Mouse (Mus musculus): ENCODE data around the gene E330009J07Rik. TPM values are rescaled to one million over a fixed set of nuclear protein-coding genes. Genes with fewer than 3 reads are reported as not detected.

E330009J07Rik gene
- polyA plus RNA-seq, 1 experiment from 2014 or later = 3.6 TPM

DNA sequence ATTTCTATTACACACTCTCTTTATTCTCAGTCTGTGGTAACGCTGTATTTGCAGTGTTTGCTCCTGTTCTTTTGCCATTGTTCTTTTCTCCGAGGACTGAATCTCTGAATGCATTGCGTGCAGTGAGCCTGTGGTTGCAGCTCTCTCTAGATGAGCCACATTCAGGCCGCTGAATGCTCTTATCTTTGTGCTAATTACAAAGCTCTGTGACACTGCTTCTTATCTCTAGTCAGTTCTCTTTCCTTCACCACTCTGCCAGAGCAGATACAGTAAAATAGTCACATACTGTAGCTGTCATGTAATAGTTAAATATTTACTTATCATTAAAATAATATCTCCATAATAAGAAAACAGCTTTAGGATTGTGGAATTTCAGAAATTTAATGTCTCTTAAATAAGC lies 47.3 kb downstream of the E330009J07Rik start:
- peaks cover 23% of the 10 kb centered on the region; the same call in 1 of the 2 replicates for H3K36me3 ChIP-seq (ENCODE audit: control insufficient read depth, insufficient read depth, low read length)
- H3K4me2 ChIP-seq (ENCODE audit: low read length) = 0 out of 2 replicates have a peak overlapping the region, but pooled peaks have one; percentile 30
- no peaks in the 10 kb centered on the region for H3K9me3 ChIP-seq (ENCODE audit: control insufficient read depth, low read length)
- no peak for ATAC-seq (ENCODE audit: insufficient number of reproducible peaks, insufficient read depth, low FRiP score, low read depth)
- H3K27ac ChIP-seq (replicated peaks in 1 of 2; ENCODE audit: control insufficient read depth in 1 of 2, insufficient read depth in 1 of 2, low read depth in 2 of 2, low read length in 2 of 2) = no peak overlapping the region
- WGBS = 18% methylated on average over 4 of the region's 4 CpGs
- no peak overlapping the region for H3K4me3 ChIP-seq (ENCODE audit: control insufficient read depth in 1 of 2, insufficient read depth in 1 of 2, low read depth in 1 of 2, low read length in 2 of 2)
- no peak overlapping the region for H3K9ac ChIP-seq (ENCODE audit: low read length)
- no peaks in the 10 kb centered on the region for H3K27me3 ChIP-seq (ENCODE audit: control insufficient read depth, insufficient read depth, low read length)
- H3K4me1 ChIP-seq (ENCODE audit: control insufficient read depth in 2 of 2, insufficient read depth in 2 of 2, low read length in 2 of 2) = peaks cover 0 to 3% of the 10 kb centered on the region in 2 experiments; a peak in 1 of 4 replicates

GRCm38 (mm10) chr6:40385682-40386081 lies 50.3 kb downstream of the E330009J07Rik start:
- H3K27ac ChIP-seq (replicated peaks in 1 of 2; ENCODE audit: control insufficient read depth in 1 of 2, insufficient read depth in 1 of 2, low read depth in 2 of 2, low read length in 2 of 2) = no peak overlapping the region
- H3K36me3 ChIP-seq (ENCODE audit: control insufficient read depth, insufficient read depth, low read length) = peaks cover 32% of the 10 kb centered on the region
- no peak overlapping the region for H3K4me2 ChIP-seq (ENCODE audit: low read length)
- H3K9ac ChIP-seq (ENCODE audit: low read length) = no peak overlapping the region
- no peak overlapping the region for H3K4me3 ChIP-seq (ENCODE audit: control insufficient read depth in 1 of 2, insufficient read depth in 1 of 2, low read depth in 1 of 2, low read length in 2 of 2)
- H3K9me3 ChIP-seq (ENCODE audit: control insufficient read depth, low read length) = no peaks in the 10 kb centered on the region
- WGBS = 44% methylated on average over 3 of the region's 3 CpGs
- no peak for ATAC-seq (ENCODE audit: insufficient number of reproducible peaks, insufficient read depth, low FRiP score, low read depth)
- peaks cover 0 to 3% of the 10 kb centered on the region in 2 experiments; a peak in 1 of 4 replicates for H3K4me1 ChIP-seq (ENCODE audit: control insufficient read depth in 2 of 2, insufficient read depth in 2 of 2, low read length in 2 of 2)
- H3K27me3 ChIP-seq (ENCODE audit: control insufficient read depth, insufficient read depth, low read length) = no peaks in the 10 kb centered on the region

- Histone ChIP-seq H3K9ac (ENCODE audit: low read length) (no peak overlapping the region), H3K4me2 (ENCODE audit: low read length) (no peak overlapping the region), H3K9me3 (ENCODE audit: control insufficient read depth, low read length) (no peaks in the 10 kb centered on the region), H3K27me3 (ENCODE audit: control insufficient read depth, insufficient read depth, low read length) (no peaks in the 10 kb centered on the region), H3K4me1 (ENCODE audit: control insufficient read depth in 2 of 2, insufficient read depth in 2 of 2, low read length in 2 of 2) (no peaks in the 10 kb centered on the region), H3K4me3 (ENCODE audit: control insufficient read depth in 1 of 2, insufficient read depth in 1 of 2, low read depth in 1 of 2, low read length in 2 of 2) (no peak overlapping the region), H3K36me3 (ENCODE audit: control insufficient read depth, insufficient read depth, low read length) (peaks cover 45% of the 10 kb centered on the region), H3K27ac (replicated peaks in 1 of 2; ENCODE audit: control insufficient read depth in 1 of 2, insufficient read depth in 1 of 2, low read depth in 2 of 2, low read length in 2 of 2) (no peak overlapping the region)
- WGBS = 64% methylated on average over 4 of the region's 4 CpGs
- ATAC-seq (ENCODE audit: insufficient number of reproducible peaks, insufficient read depth, low FRiP score, low read depth) = no peak
Observed at GRCm38 (mm10) chr6:40381908-40382307, 54.0 kb downstream of the E330009J07Rik start.

- no peak overlapping the region for H3K9ac ChIP-seq (ENCODE audit: low read length)
- no peak overlapping the region for H3K27ac ChIP-seq (replicated peaks in 1 of 2; ENCODE audit: control insufficient read depth in 1 of 2, insufficient read depth in 1 of 2, low read depth in 2 of 2, low read length in 2 of 2)
- no peak overlapping the region for H3K4me3 ChIP-seq (ENCODE audit: control insufficient read depth in 1 of 2, insufficient read depth in 1 of 2, low read depth in 1 of 2, low read length in 2 of 2)
- no peaks in the 10 kb centered on the region for H3K4me1 ChIP-seq (ENCODE audit: control insufficient read depth in 2 of 2, insufficient read depth in 2 of 2, low read length in 2 of 2)
- no peaks in the 10 kb centered on the region for H3K27me3 ChIP-seq (ENCODE audit: control insufficient read depth, insufficient read depth, low read length)
- H3K36me3 ChIP-seq (ENCODE audit: control insufficient read depth, insufficient read depth, low read length) = peaks cover 39% of the 10 kb centered on the region
- no peaks in the 10 kb centered on the region for H3K9me3 ChIP-seq (ENCODE audit: control insufficient read depth, low read length)
- WGBS = 75% methylated on average over 3 of the region's 3 CpGs
- no peak overlapping the region for H3K4me2 ChIP-seq (ENCODE audit: low read length)
- ATAC-seq (ENCODE audit: insufficient number of reproducible peaks, insufficient read depth, low FRiP score, low read depth) = no peak
Observed at GRCm38 (mm10) chr6:40380181-40380580, 55.8 kb downstream of the E330009J07Rik start.

DNA sequence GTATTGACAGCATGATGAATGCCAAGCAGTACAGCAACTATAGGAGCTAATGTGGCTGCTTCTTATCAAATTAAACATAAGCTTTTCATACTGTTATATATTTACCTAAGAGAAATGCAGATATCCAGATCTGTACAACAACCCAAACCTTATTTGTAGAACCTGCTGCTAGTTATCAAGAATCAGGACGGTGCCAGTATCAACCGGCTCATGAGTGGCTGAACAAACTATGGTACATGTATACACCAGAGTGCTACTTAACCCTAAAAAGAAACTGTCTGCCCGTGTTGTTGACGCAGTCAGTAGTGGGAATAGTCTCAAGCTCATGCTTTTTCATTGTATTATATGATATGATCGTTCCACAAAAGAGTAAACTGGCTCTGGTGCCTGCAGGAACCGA lies 64.9 kb downstream of the E330009J07Rik start:
- no peak overlapping the region for H3K9ac ChIP-seq (ENCODE audit: low read length)
- no peak overlapping the region for H3K4me2 ChIP-seq (ENCODE audit: low read length)
- peaks cover 0 to 5% of the 10 kb centered on the region in 2 experiments; a peak in 2 of 4 replicates for H3K4me1 ChIP-seq (ENCODE audit: control insufficient read depth in 2 of 2, insufficient read depth in 2 of 2, low read length in 2 of 2)
- WGBS = 89% methylated on average over 6 of the region's 6 CpGs
- no peaks in the 10 kb centered on the region for H3K9me3 ChIP-seq (ENCODE audit: control insufficient read depth, low read length)
- H3K4me3 ChIP-seq (ENCODE audit: control insufficient read depth in 1 of 2, insufficient read depth in 1 of 2, low read depth in 1 of 2, low read length in 2 of 2) = no peak overlapping the region
- H3K27me3 ChIP-seq (ENCODE audit: control insufficient read depth, insufficient read depth, low read length) = no peaks in the 10 kb centered on the region
- peaks cover 11% of the 10 kb centered on the region; the same call in 1 of the 2 replicates for H3K36me3 ChIP-seq (ENCODE audit: control insufficient read depth, insufficient read depth, low read length)
- H3K27ac ChIP-seq (replicated peaks in 1 of 2; ENCODE audit: control insufficient read depth in 1 of 2, insufficient read depth in 1 of 2, low read depth in 2 of 2, low read length in 2 of 2) = no peak overlapping the region
- no peak for ATAC-seq (ENCODE audit: insufficient number of reproducible peaks, insufficient read depth, low FRiP score, low read depth)

DNA sequence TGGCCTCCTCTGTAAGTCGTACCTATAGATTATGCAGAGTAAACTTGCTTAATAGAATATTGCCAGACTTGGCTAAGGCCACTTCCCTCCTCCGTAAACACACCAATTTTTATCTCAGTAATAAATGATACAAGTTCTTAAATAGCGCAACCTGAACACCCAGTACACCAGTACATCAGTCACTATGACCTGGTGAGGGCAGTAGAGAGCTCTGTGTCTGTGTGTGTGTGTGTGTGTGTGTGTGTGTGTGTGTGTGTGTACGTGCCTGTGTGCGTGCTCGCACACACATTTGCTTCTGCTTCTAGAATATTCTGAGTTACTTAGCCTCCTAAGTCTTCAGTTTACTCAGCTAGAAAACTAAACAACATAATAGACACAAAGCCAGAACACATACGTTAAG lies 82.6 kb downstream of the E330009J07Rik start:
- H3K4me1 ChIP-seq (ENCODE audit: control insufficient read depth in 2 of 2, insufficient read depth in 2 of 2, low read length in 2 of 2) = no peaks in the 10 kb centered on the region

More for the DNA sequence above, 82.6 kb downstream of the E330009J07Rik start:
- no peak for ATAC-seq (ENCODE audit: insufficient number of reproducible peaks, insufficient read depth, low FRiP score, low read depth)
- no peak overlapping the region for H3K4me3 ChIP-seq (ENCODE audit: control insufficient read depth in 1 of 2, insufficient read depth in 1 of 2, low read depth in 1 of 2, low read length in 2 of 2)
- H3K27ac ChIP-seq (replicated peaks in 1 of 2; ENCODE audit: control insufficient read depth in 1 of 2, insufficient read depth in 1 of 2, low read depth in 2 of 2, low read length in 2 of 2) = no peak overlapping the region
- H3K4me2 ChIP-seq (ENCODE audit: low read length) = no peak overlapping the region
- 93% methylated on average over 7 of the region's 7 CpGs for WGBS
- no peaks in the 10 kb centered on the region for H3K9me3 ChIP-seq (ENCODE audit: control insufficient read depth, low read length)
- no peaks in the 10 kb centered on the region for H3K27me3 ChIP-seq (ENCODE audit: control insufficient read depth, insufficient read depth, low read length)
- peaks cover 17% of the 10 kb centered on the region for H3K36me3 ChIP-seq (ENCODE audit: control insufficient read depth, insufficient read depth, low read length)
- H3K9ac ChIP-seq (ENCODE audit: low read length) = no peak overlapping the region

Other genes starting within 250 kb of the E330009J07Rik start
- gene Agk, start 111.0 kb downstream of the E330009J07Rik start, polyA plus RNA-seq (2014; fragmentation: Nextera tagmentation; extraction: Ambion mirVana) = 43.7 and 47.0 TPM in 2 replicates
- not detected in 2 replicates for gene Wee2, start 3.0 kb upstream of the E330009J07Rik start, polyA plus RNA-seq (2014; fragmentation: Nextera tagmentation; extraction: Ambion mirVana)
- gene Ssbp1, start 35.2 kb upstream of the E330009J07Rik start, polyA plus RNA-seq (2014; fragmentation: Nextera tagmentation; extraction: Ambion mirVana) = 97.5 and 105 TPM in 2 replicates
- not detected in 2 replicates for gene Tas2r137, start 55.1 kb upstream of the E330009J07Rik start, polyA plus RNA-seq (2014; fragmentation: Nextera tagmentation; extraction: Ambion mirVana)
- gene Tas2r108, start 57.4 kb upstream of the E330009J07Rik start, polyA plus RNA-seq (2014; fragmentation: Nextera tagmentation; extraction: Ambion mirVana) = not detected in 2 replicates
- not detected in 2 replicates for gene Prss37, start 83.4 kb upstream of the E330009J07Rik start, polyA plus RNA-seq (2014; fragmentation: Nextera tagmentation; extraction: Ambion mirVana)
- not detected in 2 replicates for gene Olfr461, start 118.9 kb upstream of the E330009J07Rik start, polyA plus RNA-seq (2014; fragmentation: Nextera tagmentation; extraction: Ambion mirVana)
- gene Olfr460, start 133.4 kb upstream of the E330009J07Rik start, polyA plus RNA-seq (2014; fragmentation: Nextera tagmentation; extraction: Ambion mirVana) = not detected in 2 replicates
- gene Clec5a, start 149.7 kb upstream of the E330009J07Rik start, polyA plus RNA-seq (2014; fragmentation: Nextera tagmentation; extraction: Ambion mirVana) = 0.77 and 1.3 TPM in 2 replicates
- gene Tas2r138, start 177.2 kb upstream of the E330009J07Rik start, polyA plus RNA-seq (2014; fragmentation: Nextera tagmentation; extraction: Ambion mirVana) = not detected in 2 replicates
- 0.11 TPM in 1 of 2 replicates, not detected in the other for gene Mgam, start 192.7 kb upstream of the E330009J07Rik start, polyA plus RNA-seq (2014; fragmentation: Nextera tagmentation; extraction: Ambion mirVana)

All from heart, embryonic 14.5 days (tissue).